Mouse (Mus musculus): ENCODE data around the gene Lpcat1. TPM values are rescaled to one million over a fixed set of nuclear protein-coding genes. Genes with fewer than 3 reads are reported as not detected.

The Lpcat1 gene
- 51.5 and 56.7 TPM in 2 replicates for polyA plus RNA-seq (2016; fragmentation: Nextera tagmentation; extraction: Ambion mirVana)

- 0% methylated on average over 35 of the region's 35 CpGs for WGBS
- H3K27ac ChIP-seq = peak within 1 kb of the TSS; percentile 97
These were observed at the start of gene Lpcat1 for GRCm38 (mm10) chr13:73467034-73467420. Lpcat1 (plus strand) TSS chr13:73467197.

GRCm38 (mm10) chr13:73417478-73418220, 49.3 kb upstream of the Lpcat1 start:
- Histone ChIP-seq H3K27ac (no peak overlapping the region), H3K4me3 (no peak overlapping the region), H3K9me3 (replicated peaks) (no peaks in the 10 kb centered on the region), H3K27me3 (ENCODE audit: low read depth, poor library complexity, severe bottlenecking) (peaks cover 8% of the 10 kb centered on the region), H3K4me1 (no peaks in the 10 kb centered on the region), H3K36me3 (no peaks in the 10 kb centered on the region)
- 42% methylated on average over 15 of the region's 15 CpGs for WGBS
- no peak for DNase-seq (ENCODE audit: low spot score)

More at GRCm38 (mm10) chr13:73467034-73467420, at the start of gene Lpcat1:
- no peaks in the 10 kb centered on the region for H3K27me3 ChIP-seq (ENCODE audit: low read depth, poor library complexity, severe bottlenecking)
- peaks cover 24% of the 10 kb centered on the region for H3K36me3 ChIP-seq
- H3K4me1 ChIP-seq = peaks cover 36% of the 10 kb centered on the region
- DNase-seq (ENCODE audit: low spot score) = peak; percentile 93
- no peaks in the 10 kb centered on the region for H3K9me3 ChIP-seq (replicated peaks)
- H3K4me3 ChIP-seq = peak within 1 kb of the TSS; percentile 96

GRCm38 (mm10) chr13:73418297-73418696, 48.7 kb upstream of the Lpcat1 start:
- H3K27ac ChIP-seq = no peak overlapping the region
- peaks cover 8% of the 10 kb centered on the region for H3K27me3 ChIP-seq (ENCODE audit: low read depth, poor library complexity, severe bottlenecking)
- H3K36me3 ChIP-seq = no peaks in the 10 kb centered on the region
- H3K9me3 ChIP-seq (replicated peaks) = no peaks in the 10 kb centered on the region
- 66% methylated on average over 12 of the region's 12 CpGs for WGBS
- no peak overlapping the region for H3K4me3 ChIP-seq
- no peaks in the 10 kb centered on the region for H3K4me1 ChIP-seq
- no peak for DNase-seq (ENCODE audit: low spot score)

GRCm38 (mm10) chr13:73419244-73419643, 47.8 kb upstream of the Lpcat1 start:
- no peak overlapping the region for H3K27ac ChIP-seq
- H3K36me3 ChIP-seq = no peaks in the 10 kb centered on the region
- no peaks in the 10 kb centered on the region for H3K9me3 ChIP-seq (replicated peaks)
- H3K4me3 ChIP-seq = no peak overlapping the region
- peaks cover 8% of the 10 kb centered on the region for H3K27me3 ChIP-seq (ENCODE audit: low read depth, poor library complexity, severe bottlenecking)
- H3K4me1 ChIP-seq = no peaks in the 10 kb centered on the region
- WGBS = 75% methylated on average over 5 of the region's 5 CpGs
- no peak for DNase-seq (ENCODE audit: low spot score)

- Histone ChIP-seq H3K4me3 (no peak overlapping the region), H3K27me3 (ENCODE audit: low read depth, poor library complexity, severe bottlenecking) (peaks cover 15% of the 10 kb centered on the region), H3K27ac (no peak overlapping the region), H3K36me3 (no peaks in the 10 kb centered on the region), H3K4me1 (no peaks in the 10 kb centered on the region), H3K9me3 (replicated peaks) (no peaks in the 10 kb centered on the region)
- 61% methylated on average over 4 of the region's 4 CpGs for WGBS
- DNase-seq (ENCODE audit: low spot score) = no peak
These were observed 44.0 kb upstream of the Lpcat1 start for GRCm38 (mm10) chr13:73423043-73423442.

GRCm38 (mm10) chr13:73425035-73425434, 42.0 kb upstream of the Lpcat1 start:
- no peak for DNase-seq (ENCODE audit: low spot score)
- Histone ChIP-seq H3K36me3 (no peaks in the 10 kb centered on the region), H3K27me3 (ENCODE audit: low read depth, poor library complexity, severe bottlenecking) (peaks cover 7% of the 10 kb centered on the region; the same call in 1 of the 2 replicates), H3K4me1 (no peaks in the 10 kb centered on the region), H3K4me3 (no peak overlapping the region), H3K27ac (no peak overlapping the region), H3K9me3 (replicated peaks) (no peaks in the 10 kb centered on the region)
- 82% methylated on average over 6 of the region's 6 CpGs for WGBS

- Histone ChIP-seq H3K27ac (no peak overlapping the region), H3K36me3 (no peaks in the 10 kb centered on the region), H3K4me1 (no peaks in the 10 kb centered on the region), H3K4me3 (no peak overlapping the region), H3K27me3 (ENCODE audit: low read depth, poor library complexity, severe bottlenecking) (peaks cover 7% of the 10 kb centered on the region; the same call in 1 of the 2 replicates), H3K9me3 (replicated peaks) (no peaks in the 10 kb centered on the region)
- DNase-seq (ENCODE audit: low spot score) = peak; percentile 77
- WGBS = 13% methylated on average over 11 of the region's 11 CpGs
These were observed 41.0 kb upstream of the Lpcat1 start for GRCm38 (mm10) chr13:73425839-73426490.

- peaks cover 7% of the 10 kb centered on the region; the same call in 1 of the 2 replicates for H3K27me3 ChIP-seq (ENCODE audit: low read depth, poor library complexity, severe bottlenecking)
- DNase-seq (ENCODE audit: low spot score) = no peak
- H3K36me3 ChIP-seq = no peaks in the 10 kb centered on the region
- no peaks in the 10 kb centered on the region for H3K9me3 ChIP-seq (replicated peaks)
- no peak overlapping the region for H3K4me3 ChIP-seq
- H3K27ac ChIP-seq = no peak overlapping the region
- WGBS = 86% methylated on average over 4 of the region's 4 CpGs
- H3K4me1 ChIP-seq = no peaks in the 10 kb centered on the region
These were observed 40.4 kb upstream of the Lpcat1 start for GRCm38 (mm10) chr13:73426587-73426986.

GRCm38 (mm10) chr13:73429605-73430321, 37.2 kb upstream of the Lpcat1 start:
- no peaks in the 10 kb centered on the region for H3K36me3 ChIP-seq
- DNase-seq (ENCODE audit: low spot score) = no peak
- H3K4me1 ChIP-seq = no peaks in the 10 kb centered on the region
- 87% methylated on average over 6 of the region's 6 CpGs for WGBS
- H3K27ac ChIP-seq = no peak overlapping the region
- no peak overlapping the region for H3K4me3 ChIP-seq
- no peaks in the 10 kb centered on the region for H3K9me3 ChIP-seq (replicated peaks)
- H3K27me3 ChIP-seq (ENCODE audit: low read depth, poor library complexity, severe bottlenecking) = peaks cover 7% of the 10 kb centered on the region; the same call in 1 of the 2 replicates

- H3K27me3 ChIP-seq (ENCODE audit: low read depth, poor library complexity, severe bottlenecking) = no peaks in the 10 kb centered on the region
- H3K4me1 ChIP-seq = no peaks in the 10 kb centered on the region
- no peak for DNase-seq (ENCODE audit: low spot score)
- no peak overlapping the region for H3K27ac ChIP-seq
- no peak overlapping the region for H3K4me3 ChIP-seq
- no peaks in the 10 kb centered on the region for H3K9me3 ChIP-seq (replicated peaks)
- WGBS = 76% methylated on average over 7 of the region's 7 CpGs
- H3K36me3 ChIP-seq = no peaks in the 10 kb centered on the region
These were observed 34.4 kb upstream of the Lpcat1 start for GRCm38 (mm10) chr13:73432466-73433149.

GRCm38 (mm10) chr13:73433681-73434535, 33.1 kb upstream of the Lpcat1 start:
- H3K27me3 ChIP-seq (ENCODE audit: low read depth, poor library complexity, severe bottlenecking) = no peaks in the 10 kb centered on the region
- WGBS = 86% methylated on average over 15 of the region's 15 CpGs
- H3K27ac ChIP-seq = no peak overlapping the region
- H3K9me3 ChIP-seq (replicated peaks) = no peaks in the 10 kb centered on the region
- DNase-seq (ENCODE audit: low spot score) = no peak
- no peak overlapping the region for H3K4me3 ChIP-seq
- H3K4me1 ChIP-seq = no peaks in the 10 kb centered on the region
- no peaks in the 10 kb centered on the region for H3K36me3 ChIP-seq

GRCm38 (mm10) chr13:73434687-73435086, 32.3 kb upstream of the Lpcat1 start:
- no peaks in the 10 kb centered on the region for H3K36me3 ChIP-seq
- no peak overlapping the region for H3K4me3 ChIP-seq
- DNase-seq (ENCODE audit: low spot score) = no peak
- WGBS = 77% methylated on average over 5 of the region's 5 CpGs
- no peaks in the 10 kb centered on the region for H3K9me3 ChIP-seq (replicated peaks)
- no peaks in the 10 kb centered on the region for H3K27me3 ChIP-seq (ENCODE audit: low read depth, poor library complexity, severe bottlenecking)
- no peaks in the 10 kb centered on the region for H3K4me1 ChIP-seq
- no peak overlapping the region for H3K27ac ChIP-seq

Data from limb, embryonic 10.5 days (tissue).